8 mouse cellular contexts compared by ENCODE assay signal in the genomic region with DNA sequence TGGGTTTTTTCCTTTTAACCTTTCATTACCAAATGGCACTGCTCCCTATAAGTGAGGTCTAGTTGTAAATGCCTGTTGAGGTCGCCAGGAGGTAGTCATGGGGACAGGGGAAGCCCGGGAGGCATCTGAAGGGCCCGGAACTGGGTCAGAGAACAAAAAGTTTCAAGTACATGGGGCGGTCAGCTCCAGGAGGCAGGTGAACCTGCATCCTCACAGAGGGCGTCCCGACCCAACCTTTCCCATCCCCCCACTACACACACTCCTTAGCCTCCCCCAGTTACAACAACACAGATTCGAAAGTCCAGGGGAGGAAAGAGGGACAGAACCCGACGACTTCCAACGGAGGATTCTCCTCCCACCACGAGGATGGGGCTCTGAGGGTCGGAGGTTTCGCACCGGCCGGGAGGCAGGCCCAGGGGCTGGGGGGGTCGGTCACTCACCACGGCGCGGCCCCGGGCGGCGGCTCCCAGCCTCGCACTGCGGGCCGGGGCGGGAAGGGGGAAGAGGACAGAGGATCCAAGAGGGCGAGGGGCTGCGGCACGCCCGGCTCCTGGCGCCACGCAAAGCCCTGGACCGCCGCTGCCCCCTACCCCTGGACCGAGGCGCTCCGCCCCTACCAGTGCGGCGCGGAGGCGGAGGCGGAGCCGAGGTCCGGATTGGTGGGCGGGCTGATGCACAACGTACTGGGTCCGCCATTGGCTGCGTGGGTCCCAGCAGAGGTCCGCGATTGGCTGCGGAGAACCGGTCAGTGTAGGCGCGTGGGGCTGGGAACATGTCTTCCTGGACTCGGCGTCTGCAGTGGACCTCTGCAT. TPM values are rescaled to one million over a fixed set of nuclear protein-coding genes. Genes with fewer than 3 reads are reported as not detected.
DNase-seq lines count a peak whose midpoint lies in the region; ATAC-seq and TF ChIP-seq lines count a peak whose summit lies in the region.

No protein-coding gene starts in this region.

- intact Hi-C loops in heart, postnatal 10 days (cut with DNase I): loop anchor here (1.0 kb wide), 1 partner anchor 12 kb away; no protein-coding TSS in a partner anchor

- ATAC-seq in forebrain, embryonic 13.5 days: peak; percentile 100
- ATAC-seq in liver, embryonic 15.5 days (ENCODE audit: insufficient read depth): peak; percentile 100
- ATAC-seq in neural tube, embryonic 11.5 days (ENCODE audit: insufficient read depth, low FRiP score, low TSS enrichment): peak; percentile 100
- peak; percentile 100 for ATAC-seq in stomach, embryonic 16.5 days (ENCODE audit: insufficient read depth, low FRiP score)

- no peak overlapping the region for H3K27ac ChIP-seq in ES-Bruce4 (ENCODE audit: insufficient read depth, low read length)
- peak overlapping the region; percentile 36 for H3K27ac ChIP-seq in forebrain, embryonic 13.5 days
- peak overlapping the region; percentile 49 for H3K27ac ChIP-seq in liver, embryonic 15.5 days (replicated peaks)
- peak overlapping the region; percentile 64 for H3K27ac ChIP-seq in neural tube, embryonic 11.5 days (ENCODE audit: low read depth, low read length)
- H3K27ac ChIP-seq in stomach, embryonic 16.5 days (ENCODE audit: low read length): peak overlapping the region; percentile 65; the same call in 1 of the 2 replicates

- TF ChIP-seq CTCF in ES-Bruce4 (IDR thresholded peaks at IDR 0.05; ENCODE audit: low read depth, low read length): no peak

- TF ChIP-seq EP300 in ES-Bruce4 (IDR thresholded peaks at IDR 0.05; ENCODE audit: insufficient read depth, low read depth, low read length): no peak

- H3K36me3 ChIP-seq in ES-Bruce4 (ENCODE audit: control insufficient read depth, insufficient read depth, low read length, poor library complexity, severe bottlenecking): no peaks in the 10 kb centered on the region
- 0 out of 2 replicates have a peak, but pooled peaks cover 4% of the 10 kb centered on the region for H3K36me3 ChIP-seq in forebrain, embryonic 13.5 days (ENCODE audit: poor library complexity, severe bottlenecking)
- no peaks in the 10 kb centered on the region for H3K36me3 ChIP-seq in liver, embryonic 15.5 days (replicated peaks)
- no peaks in the 10 kb centered on the region for H3K36me3 ChIP-seq in neural tube, embryonic 11.5 days (ENCODE audit: control insufficient read depth, insufficient read depth, low read length)
- no peaks in the 10 kb centered on the region for H3K36me3 ChIP-seq in stomach, embryonic 16.5 days (ENCODE audit: control insufficient read depth, insufficient read depth, low read length)

- H3K4me3 ChIP-seq in ES-Bruce4 (ENCODE audit: low read depth, low read length): peak overlapping the region; percentile 92
- peak overlapping the region; percentile 96 for H3K4me3 ChIP-seq in forebrain, embryonic 13.5 days
- peak overlapping the region; percentile 80 for H3K4me3 ChIP-seq in liver, embryonic 15.5 days (replicated peaks)
- peak overlapping the region; percentile 93 for H3K4me3 ChIP-seq in neural tube, embryonic 11.5 days (ENCODE audit: low read depth, low read length)
- H3K4me3 ChIP-seq in stomach, embryonic 16.5 days (replicated peaks; ENCODE audit: low read length): peak overlapping the region; percentile 75

- peak; percentile 44 for TF ChIP-seq POLR2A in ES-Bruce4 (IDR thresholded peaks at IDR 0.05; ENCODE audit: insufficient read depth, low read length)

- under 1% methylated on average over 55 of the region's 56 CpGs for WGBS in forebrain, embryonic 13.5 days
- under 1% methylated on average over 56 of the region's 56 CpGs for WGBS in liver, embryonic 15.5 days (ENCODE audit: insufficient replicate concordance)
- under 1% methylated on average over 56 of the region's 56 CpGs for WGBS in neural tube, embryonic 11.5 days
- under 1% methylated on average over 48 of the region's 56 CpGs for WGBS in stomach, embryonic 16.5 days

- peak overlapping the region; percentile 87 for H3K9ac ChIP-seq in ES-Bruce4 (ENCODE audit: low read depth, poor library complexity, severe bottlenecking)
- peak overlapping the region; percentile 95 for H3K9ac ChIP-seq in forebrain, embryonic 13.5 days
- peak overlapping the region; percentile 74 for H3K9ac ChIP-seq in liver, embryonic 15.5 days
- peak overlapping the region; percentile 93 for H3K9ac ChIP-seq in neural tube, embryonic 11.5 days (ENCODE audit: low read length)
- H3K9ac ChIP-seq in stomach, embryonic 16.5 days (ENCODE audit: low read length): peak overlapping the region; percentile 91

- no peaks in the 10 kb centered on the region for H3K4me1 ChIP-seq in ES-Bruce4 (ENCODE audit: control insufficient read depth, insufficient read depth, low read length)
- peaks cover 8% of the 10 kb centered on the region for H3K4me1 ChIP-seq in forebrain, embryonic 13.5 days
- H3K4me1 ChIP-seq in liver, embryonic 15.5 days (replicated peaks): peaks cover 15% of the 10 kb centered on the region
- 0 out of 2 replicates have a peak, but pooled peaks cover 3% of the 10 kb centered on the region for H3K4me1 ChIP-seq in neural tube, embryonic 11.5 days (ENCODE audit: control insufficient read depth, insufficient read depth, low read length)
- H3K4me1 ChIP-seq in stomach, embryonic 16.5 days (ENCODE audit: control insufficient read depth, insufficient read depth, low read length): no peaks in the 10 kb centered on the region

- H3K9me3 ChIP-seq in ES-Bruce4 (replicated peaks; ENCODE audit: control insufficient read depth, insufficient read depth, low read length, poor library complexity, severe bottlenecking): no peaks in the 10 kb centered on the region
- no peaks in the 10 kb centered on the region for H3K9me3 ChIP-seq in forebrain, embryonic 13.5 days (replicated peaks)
- no peaks in the 10 kb centered on the region for H3K9me3 ChIP-seq in liver, embryonic 15.5 days (replicated peaks)
- no peaks in the 10 kb centered on the region for H3K9me3 ChIP-seq in neural tube, embryonic 11.5 days (ENCODE audit: control insufficient read depth, low read length)
- H3K9me3 ChIP-seq in stomach, embryonic 16.5 days (replicated peaks; ENCODE audit: control insufficient read depth, low read length): no peaks in the 10 kb centered on the region

- DNase-seq in cerebellum, adult 11 months: peak; percentile 89
- peak; percentile 95 for DNase-seq in heart, postnatal 10 days
- peak; percentile 95 to 98 for DNase-seq in kidney, postnatal 4 days
- DNase-seq in neural tube, embryonic 11.5 days (ENCODE audit: low spot score): peak; percentile 94

- H3K4me2 ChIP-seq in forebrain, embryonic 13.5 days: peak overlapping the region; percentile 84
- H3K4me2 ChIP-seq in liver, embryonic 15.5 days: peak overlapping the region; percentile 97
- H3K4me2 ChIP-seq in neural tube, embryonic 11.5 days (ENCODE audit: low read depth): peak overlapping the region; percentile 84
- peak overlapping the region; percentile 77 for H3K4me2 ChIP-seq in stomach, embryonic 16.5 days (ENCODE audit: low read depth, low read length)

- no peaks in the 10 kb centered on the region for H3K27me3 ChIP-seq in ES-Bruce4 (ENCODE audit: control insufficient read depth, insufficient read depth, low read length, poor library complexity, severe bottlenecking)
- no peaks in the 10 kb centered on the region for H3K27me3 ChIP-seq in forebrain, embryonic 13.5 days
- no peaks in the 10 kb centered on the region for H3K27me3 ChIP-seq in liver, embryonic 15.5 days
- H3K27me3 ChIP-seq in neural tube, embryonic 11.5 days (ENCODE audit: control insufficient read depth, insufficient read depth, low read length): no peaks in the 10 kb centered on the region
- no peaks in the 10 kb centered on the region for H3K27me3 ChIP-seq in stomach, embryonic 16.5 days (ENCODE audit: control insufficient read depth, insufficient read depth, low read length)

RNA-seq across cellular contexts. Expression of gene Homez, which starts 7.1 kb away (rescaled TPM):
- polyA plus RNA-seq in ES-Bruce4 (2011; ENCODE audit: insufficient read depth, insufficient read length, low read depth, missing spikeins): 12.1 and 16.8 TPM in 2 replicates
- 11.9 and 12.8 TPM in 2 replicates for polyA plus RNA-seq in forebrain, embryonic 13.5 days (2015; fragmentation: Nextera tagmentation; extraction: Ambion mirVana)
- 10 to 100 TPM in 1 of 2 experiments, 1 to 10 TPM in 1; 8.7 to 11.2 TPM for total RNA-seq in heart, postnatal 10 days (2021)
- polyA plus RNA-seq in liver, embryonic 15.5 days (2015; fragmentation: Nextera tagmentation; extraction: Ambion mirVana): 1.6 and 2.6 TPM in 2 replicates
- 19.3 and 21.9 TPM in 2 replicates for polyA plus RNA-seq in neural tube, embryonic 11.5 days (2014; fragmentation: Nextera tagmentation; extraction: Ambion mirVana)
- 7.7 and 8.6 TPM in 2 replicates for polyA plus RNA-seq in stomach, embryonic 16.5 days (2015; fragmentation: Nextera tagmentation; extraction: Ambion mirVana)

RNA-seq across cellular contexts. Expression of gene Ppp1r3e, which starts 13.6 kb away (rescaled TPM):
- polyA plus RNA-seq in ES-Bruce4 (2011; ENCODE audit: insufficient read depth, insufficient read length, low read depth, missing spikeins): 4.2 and 6.3 TPM in 2 replicates
- polyA plus RNA-seq in forebrain, embryonic 13.5 days (2015; fragmentation: Nextera tagmentation; extraction: Ambion mirVana): 1.4 and 2.0 TPM in 2 replicates
- 1 to 10 TPM; 5.6 to 6.2 TPM for total RNA-seq in heart, postnatal 10 days (2021)
- 0.33 and 0.63 TPM in 2 replicates for polyA plus RNA-seq in liver, embryonic 15.5 days (2015; fragmentation: Nextera tagmentation; extraction: Ambion mirVana)
- polyA plus RNA-seq in neural tube, embryonic 11.5 days (2014; fragmentation: Nextera tagmentation; extraction: Ambion mirVana): 1.3 and 1.5 TPM in 2 replicates
- polyA plus RNA-seq in stomach, embryonic 16.5 days (2015; fragmentation: Nextera tagmentation; extraction: Ambion mirVana): 1.2 TPM in 2 replicates

RNA-seq across cellular contexts. Expression of gene Bcl2l2, which starts 19.5 kb away (rescaled TPM):
- polyA plus RNA-seq in ES-Bruce4 (2011; ENCODE audit: insufficient read depth, insufficient read length, low read depth, missing spikeins): 25.0 and 26.8 TPM in 2 replicates
- 3.4 and 4.1 TPM in 2 replicates for polyA plus RNA-seq in forebrain, embryonic 13.5 days (2015; fragmentation: Nextera tagmentation; extraction: Ambion mirVana)
- 10 to 100 TPM; 39.3 to 41.8 TPM for total RNA-seq in heart, postnatal 10 days (2021)
- 0.46 and 0.82 TPM in 2 replicates for polyA plus RNA-seq in liver, embryonic 15.5 days (2015; fragmentation: Nextera tagmentation; extraction: Ambion mirVana)
- 2.9 and 3.7 TPM in 2 replicates for polyA plus RNA-seq in neural tube, embryonic 11.5 days (2014; fragmentation: Nextera tagmentation; extraction: Ambion mirVana)
- 4.0 and 4.2 TPM in 2 replicates for polyA plus RNA-seq in stomach, embryonic 16.5 days (2015; fragmentation: Nextera tagmentation; extraction: Ambion mirVana)

RNA-seq across cellular contexts. Expression of gene Gm20521, which starts 19.5 kb away (rescaled TPM):
- not detected in 2 replicates for polyA plus RNA-seq in ES-Bruce4 (2011; ENCODE audit: insufficient read depth, insufficient read length, low read depth, missing spikeins)
- 0.30 TPM in 1 of 2 replicates, not detected in the other for polyA plus RNA-seq in forebrain, embryonic 13.5 days (2015; fragmentation: Nextera tagmentation; extraction: Ambion mirVana)
- total RNA-seq in heart, postnatal 10 days (2021): 1 to 10 TPM in 1 of 2 experiments, not detected in 1; 1.6 TPM
- not detected in 2 replicates for polyA plus RNA-seq in liver, embryonic 15.5 days (2015; fragmentation: Nextera tagmentation; extraction: Ambion mirVana)
- 0.20 TPM in 1 of 2 replicates, not detected in the other for polyA plus RNA-seq in neural tube, embryonic 11.5 days (2014; fragmentation: Nextera tagmentation; extraction: Ambion mirVana)
- polyA plus RNA-seq in stomach, embryonic 16.5 days (2015; fragmentation: Nextera tagmentation; extraction: Ambion mirVana): 0.12 TPM in 1 of 2 replicates, not detected in the other

RNA-seq across cellular contexts. Expression of gene Pabpn1, which starts 28.6 kb away (rescaled TPM):
- 317 and 318 TPM in 2 replicates for polyA plus RNA-seq in ES-Bruce4 (2011; ENCODE audit: insufficient read depth, insufficient read length, low read depth, missing spikeins)
- polyA plus RNA-seq in forebrain, embryonic 13.5 days (2015; fragmentation: Nextera tagmentation; extraction: Ambion mirVana): 167 and 171 TPM in 2 replicates
- 100 to 1,000 TPM in 1 of 2 experiments, 10 to 100 TPM in 1; 99.4 to 103 TPM for total RNA-seq in heart, postnatal 10 days (2021)
- 38.6 and 46.2 TPM in 2 replicates for polyA plus RNA-seq in liver, embryonic 15.5 days (2015; fragmentation: Nextera tagmentation; extraction: Ambion mirVana)
- polyA plus RNA-seq in neural tube, embryonic 11.5 days (2014; fragmentation: Nextera tagmentation; extraction: Ambion mirVana): 171 and 179 TPM in 2 replicates
- polyA plus RNA-seq in stomach, embryonic 16.5 days (2015; fragmentation: Nextera tagmentation; extraction: Ambion mirVana): 67.8 and 78.6 TPM in 2 replicates
